Mouse (Mus musculus) embryonic stem cell, embryonic (primary cell): ENCODE results near the gene Cep131.

ENCODE experiments used
- CTCF ChIA-PET, 4 experiments: fragments of 300-600 bp in 2 of 4; fragments of 350-600 bp in 2 of 4; sonication (Branson Sonifier 250); formaldehyde crosslinking; loops; one replicate each; lab custom pipeline; 2022; ENCODE audit warnings: inconsistent platforms in 2 of 4; lab: Charles Lee
- POLR2A ChIA-PET, 4 experiments: fragments of 300-600 bp in 2 of 4; fragments of 350-600 bp in 2 of 4; sonication (Branson Sonifier 250); formaldehyde crosslinking; loops; one replicate each; lab custom pipeline; 2022; ENCODE audit warnings: antibody characterized with exemption in 4 of 4, inconsistent platforms in 1 of 4; lab: Charles Lee

Gene Cep131

DNA sequence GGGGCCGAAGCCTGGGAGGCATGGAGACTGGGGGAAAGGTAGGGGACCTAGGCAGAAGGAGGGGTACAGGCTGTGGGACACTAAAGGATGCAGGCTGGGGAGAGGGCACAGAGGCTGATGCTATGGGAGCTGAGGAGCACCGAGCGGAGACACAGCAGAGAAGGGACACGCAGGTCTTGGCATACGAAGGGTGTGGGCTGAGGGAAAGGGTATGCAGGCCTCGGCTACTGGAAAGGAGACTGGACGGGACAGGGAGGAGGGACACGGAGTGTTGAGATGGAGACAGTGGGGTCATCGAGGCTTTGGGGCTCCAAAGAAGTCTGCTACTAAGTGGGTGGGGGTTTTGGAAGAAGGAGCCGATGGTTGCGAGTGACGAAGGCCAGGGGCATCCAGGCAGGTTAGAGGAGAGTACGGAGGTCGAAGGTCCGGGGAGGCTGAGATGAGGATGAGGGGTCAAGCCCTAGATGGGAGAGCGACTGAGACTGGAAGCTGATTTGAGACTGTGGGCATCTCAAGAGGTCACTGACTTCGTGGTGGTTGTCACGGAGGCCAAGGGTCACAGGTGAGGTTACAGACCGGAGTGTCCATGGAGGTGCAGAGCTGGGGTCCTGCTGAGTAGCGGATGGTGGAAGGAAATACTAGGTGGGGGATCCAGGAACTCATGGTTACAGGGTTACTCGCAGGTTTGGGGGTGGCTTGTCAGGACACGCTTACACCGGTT lies 38.9 kb downstream of the Cep131 start:
- POLR2A ChIA-PET: interaction anchor here (0.6 to 3.2 kb wide), 7 partner anchors 10 to 1628 kb away, joined by 3 to 11 read pairs (median 3); partner anchors contain the start of gene Baiap2 (in 1 of the 4)
- CTCF ChIA-PET: interaction anchor here in 3 of 4 experiments (0.6 to 5.8 kb wide), 8 partner anchors 18 to 104 kb away, joined by 3 to 29 read pairs (median 4); partner anchors contain the start of gene Slc38a10 (in 1 of the 3)

DNA sequence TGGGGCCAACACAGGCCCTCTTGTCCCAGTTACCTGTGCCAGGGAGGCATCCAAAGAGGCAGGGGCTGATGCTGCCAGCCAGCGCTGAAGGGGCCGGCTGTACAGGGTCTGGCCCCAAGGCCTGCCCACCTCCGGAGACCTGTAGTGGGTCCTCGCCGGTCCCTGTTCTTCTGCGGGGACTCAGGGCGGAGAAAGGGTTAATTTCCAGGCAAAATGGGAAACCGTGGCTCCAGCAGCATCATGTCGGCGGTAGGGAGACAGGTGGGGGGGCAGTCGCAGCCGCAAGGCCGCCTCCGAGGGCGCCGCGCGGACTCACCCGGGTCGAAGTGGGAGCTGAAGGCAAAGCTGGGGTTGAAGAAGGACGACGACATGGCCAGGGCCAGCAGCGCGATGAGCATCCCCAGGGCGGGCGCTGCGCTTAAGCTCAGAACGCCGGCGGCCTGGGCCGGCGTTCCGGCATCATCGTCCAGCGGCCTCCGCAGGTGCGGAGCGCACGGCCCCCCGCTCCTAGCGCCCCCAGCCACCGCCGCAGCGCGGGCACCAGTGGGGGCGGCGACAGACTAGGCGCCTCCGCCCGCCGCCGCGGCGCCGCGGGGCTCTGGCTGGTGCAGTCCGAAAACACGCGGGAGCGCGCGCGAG lies 40.0 kb downstream of the Cep131 start, which contains the start of gene Aatk:
TSS of gene Aatk (minus strand) at position 615 of the 639 bp plus-strand sequence.
- ChIA-PET CTCF (interaction anchor here in 3 of 4 experiments (0.6 to 5.8 kb wide), 6 partner anchors 19 to 259 kb away, joined by 3 to 29 read pairs (median 3); no protein-coding TSS in a partner anchor), POLR2A (interaction anchor here in 3 of 4 experiments (0.7 to 1.5 kb wide), 10 partner anchors 9 to 251 kb away, joined by 3 to 6 read pairs (median 4); partner anchors contain the start of genes Baiap2 (in 2 of the 3) and Cep131 (in 1 of the 3))

DNA sequence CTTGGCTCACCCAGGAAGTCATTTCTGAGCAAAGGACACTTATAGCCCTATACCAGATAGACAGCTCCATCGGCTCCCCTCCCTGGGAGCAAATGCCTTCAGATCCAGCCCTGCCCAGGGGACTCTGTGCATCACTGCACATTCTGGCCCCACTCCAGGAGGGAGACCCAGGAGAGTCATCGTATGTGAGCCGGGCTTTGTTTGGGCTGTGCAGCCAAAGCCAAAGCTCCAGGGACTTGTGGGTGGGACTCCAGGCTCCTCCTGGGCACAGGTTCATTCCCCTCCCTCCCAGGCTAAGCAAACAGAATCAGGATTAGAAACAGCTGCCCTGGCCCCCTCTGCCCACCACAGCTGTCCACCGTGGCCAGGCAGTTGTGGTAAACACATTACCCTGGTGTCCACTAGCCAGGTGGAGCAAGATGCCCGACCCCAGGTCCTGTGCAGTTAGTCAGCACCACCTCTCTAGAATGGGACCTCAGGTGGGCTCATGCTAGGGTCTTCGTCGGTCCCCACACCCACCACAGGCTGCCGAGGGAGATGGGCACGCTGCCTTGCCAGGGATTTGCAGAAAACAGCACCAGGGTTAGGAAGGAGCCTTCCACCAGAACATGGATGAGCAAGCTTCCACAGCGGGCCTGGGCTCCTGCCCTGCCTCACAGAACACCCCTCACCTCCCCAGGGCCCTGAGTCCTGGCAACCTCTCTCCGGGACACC lies 40.6 kb downstream of the Cep131 start:
- ChIA-PET CTCF (interaction anchor here in 3 of 4 experiments (0.8 to 5.8 kb wide), 5 partner anchors 19 to 259 kb away, joined by 3 to 29 read pairs (median 3); no protein-coding TSS in a partner anchor), POLR2A (interaction anchor here in 3 of 4 experiments (0.7 to 1.5 kb wide), 9 partner anchors 9 to 143 kb away, joined by 3 to 6 read pairs (median 4); partner anchors contain the start of genes Baiap2 (in 2 of the 3) and Cep131 (in 1 of the 3))

DNA sequence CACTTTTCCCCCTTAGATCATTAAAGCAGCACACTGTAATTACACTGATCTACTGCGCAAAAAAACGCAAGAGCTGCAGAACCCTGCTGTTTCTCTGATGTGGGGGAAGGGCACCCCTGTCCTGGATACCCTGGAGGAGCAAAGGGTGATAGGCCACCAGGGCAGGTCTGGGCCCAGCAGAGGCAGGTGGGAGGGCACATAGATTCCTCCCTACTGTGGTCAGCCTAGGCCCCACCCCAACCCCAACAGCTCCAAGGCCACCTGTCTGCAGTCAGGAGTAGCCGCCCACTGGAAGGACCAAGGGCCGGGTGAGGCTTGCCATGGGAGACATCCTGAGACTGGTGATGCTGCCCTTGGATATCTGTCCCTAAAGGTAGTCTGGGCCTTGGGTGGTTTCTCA lies 41.3 kb downstream of the Cep131 start:
- ChIA-PET CTCF (interaction anchor here in 2 of 4 experiments (0.6 kb wide), 2 partner anchors 14 to 43 kb away, joined by 3 to 5 read pairs; no protein-coding TSS in a partner anchor), POLR2A (interaction anchor here in 1 of 4 experiments (1.0 to 1.5 kb wide), 2 partner anchors 17 to 20 kb away, joined by 3 to 4 read pairs; no protein-coding TSS in a partner anchor)

DNA sequence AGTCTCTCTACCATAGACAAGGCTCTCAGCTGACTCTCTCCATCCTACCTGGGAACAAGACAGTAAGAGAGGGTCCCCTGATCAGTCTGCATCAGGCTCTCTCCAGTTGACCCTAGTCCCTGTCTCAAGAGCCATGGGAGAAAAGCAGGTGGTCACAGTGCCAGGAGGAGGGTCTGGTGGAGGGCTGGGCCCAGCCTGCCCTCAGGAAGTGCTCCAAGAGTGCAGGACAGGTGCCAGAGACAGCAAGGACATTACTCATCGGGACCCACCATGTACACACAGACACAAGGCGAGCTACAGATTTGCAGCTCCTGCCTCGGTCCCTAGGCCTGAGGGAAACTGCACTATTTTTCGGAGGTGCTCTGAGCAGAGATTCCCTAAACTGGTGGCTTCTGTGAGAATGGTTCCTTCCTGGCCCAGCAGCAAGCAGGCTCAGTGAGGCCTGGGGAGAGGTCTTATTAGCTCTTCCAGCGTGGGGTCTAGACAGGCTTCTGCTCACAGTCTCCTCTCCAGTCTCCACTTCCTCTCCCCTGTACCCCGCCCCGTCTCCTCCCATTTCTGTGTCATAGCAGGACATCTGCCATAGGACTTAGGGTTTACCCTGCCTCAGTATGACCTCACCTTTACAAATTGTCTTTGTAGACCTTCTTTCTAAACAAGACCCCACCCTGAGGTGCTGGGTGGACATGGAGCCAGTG lies 44.3 kb downstream of the Cep131 start:
- CTCF ChIA-PET: interaction anchor here in 1 of 4 experiments (1.2 kb wide), 1 partner anchor 9 kb away, joined by 3 read pairs; no protein-coding TSS in a partner anchor
- POLR2A ChIA-PET: interaction anchor here in 3 of 4 experiments (0.6 to 1.2 kb wide), 8 partner anchors 9 to 152 kb away, joined by 3 to 8 read pairs (median 4); partner anchors contain the start of gene Slc38a10 (in 1 of the 3)

DNA sequence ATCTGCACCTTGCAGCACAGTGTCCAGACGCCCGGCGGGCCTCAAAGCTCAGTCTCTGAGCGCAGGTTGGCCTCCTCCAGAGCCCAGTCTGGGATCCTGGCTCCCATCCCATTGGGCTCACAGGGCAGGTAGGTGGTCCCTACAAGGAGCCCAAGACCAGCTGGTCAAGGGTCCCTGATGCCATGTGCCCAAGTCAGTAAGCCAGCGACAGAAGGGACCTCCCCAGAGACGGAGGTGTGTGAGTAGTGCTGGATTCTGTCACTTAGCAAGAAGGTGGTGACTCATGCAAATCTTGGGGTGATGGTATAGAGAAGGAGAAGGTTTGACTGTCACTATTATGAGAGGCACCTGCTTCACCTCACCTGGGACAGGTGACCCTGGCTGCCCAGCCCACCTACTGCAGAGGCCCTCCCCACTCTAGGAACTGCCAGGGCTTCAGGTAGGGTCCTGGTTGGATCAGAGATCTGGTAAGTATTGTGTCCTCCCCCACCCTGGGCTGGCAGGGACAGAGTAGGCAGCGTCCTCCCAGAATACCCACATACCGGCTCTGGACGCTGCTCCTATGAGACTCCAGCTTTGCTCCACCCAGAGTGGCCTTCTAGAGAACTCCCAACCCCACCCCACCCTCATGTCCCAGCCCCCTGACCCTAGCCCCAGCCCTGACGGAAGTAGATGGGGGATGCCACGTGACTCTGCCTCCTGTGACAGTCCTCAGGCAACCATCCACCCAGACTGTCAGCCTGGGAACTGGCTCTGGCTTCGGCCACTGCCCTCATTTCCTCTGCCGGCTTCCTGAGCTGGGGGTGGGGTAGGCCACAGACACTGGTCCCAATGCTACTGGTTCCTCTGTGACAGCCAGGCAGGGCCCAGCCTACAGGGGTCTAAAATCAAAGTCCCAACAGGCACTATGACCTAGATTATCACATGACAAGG lies 45.2 kb downstream of the Cep131 start:
- POLR2A ChIA-PET: interaction anchor here in 3 of 4 experiments (0.6 to 1.5 kb wide), 10 partner anchors 10 to 152 kb away, joined by 3 to 5 read pairs (median 4); partner anchors contain the start of genes Baiap2 (in 1 of the 3) and Slc38a10 (in 1 of the 3)
- CTCF ChIA-PET: interaction anchor here in 1 of 4 experiments (1.2 kb wide), 1 partner anchor 10 kb away, joined by 3 read pairs; no protein-coding TSS in a partner anchor

DNA sequence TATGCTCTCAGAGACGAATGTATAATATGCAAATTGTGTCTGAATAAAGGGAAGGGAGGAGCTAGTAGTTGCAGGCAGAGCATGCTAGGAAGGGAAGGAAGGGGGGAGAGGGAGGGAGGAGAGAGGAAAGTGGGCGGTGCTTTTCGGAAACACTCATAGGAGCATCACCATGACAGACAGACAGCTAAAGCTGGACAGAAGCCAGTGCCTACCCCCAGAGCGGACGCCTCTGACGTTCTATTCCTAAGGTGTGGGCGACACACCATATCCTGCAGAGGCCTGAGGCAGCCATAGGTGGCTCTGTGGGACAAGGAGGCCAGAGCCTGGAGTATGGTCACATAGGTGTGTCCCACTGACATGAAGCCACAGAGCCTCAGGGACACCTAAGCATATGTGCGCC lies 46.2 kb downstream of the Cep131 start:
- ChIA-PET POLR2A (interaction anchor here in 2 of 4 experiments (1.0 to 1.5 kb wide), 4 partner anchors 11 to 126 kb away, joined by 3 to 4 read pairs (median 3); partner anchors contain the start of gene Baiap2 (in 1 of the 2)), CTCF (interaction anchor here in 2 of 4 experiments (0.6 to 1.2 kb wide), 2 partner anchors 25 to 26 kb away, joined by 3 read pairs; no protein-coding TSS in a partner anchor)

DNA sequence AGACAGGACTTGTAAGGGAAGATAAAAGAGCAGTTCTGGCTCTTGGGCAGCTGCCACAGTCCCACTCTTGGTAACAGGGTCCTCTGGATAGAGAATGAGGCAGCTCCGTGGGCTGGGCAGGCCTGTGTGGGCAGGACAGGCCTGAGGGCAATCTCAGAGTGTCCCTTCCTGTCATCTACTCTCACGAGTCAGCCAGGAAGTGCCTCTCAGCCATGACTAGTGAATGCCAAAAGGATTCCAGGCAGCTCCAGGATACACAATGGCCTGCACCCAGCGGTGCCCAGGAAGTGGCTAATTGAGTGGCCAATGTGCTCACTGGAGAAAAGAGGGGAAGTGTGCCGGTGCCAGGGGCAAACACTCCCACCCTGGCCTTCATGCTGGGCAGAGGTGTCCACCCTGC lies 47.0 kb downstream of the Cep131 start:
- CTCF ChIA-PET: interaction anchor here in 1 of 4 experiments (1.2 kb wide), 1 partner anchor 25 kb away, joined by 3 read pairs; no protein-coding TSS in a partner anchor
- POLR2A ChIA-PET: interaction anchor here in 1 of 4 experiments (1.2 kb wide), 1 partner anchor 97 kb away, joined by 3 read pairs; the partner anchor contains the start of gene Baiap2

DNA sequence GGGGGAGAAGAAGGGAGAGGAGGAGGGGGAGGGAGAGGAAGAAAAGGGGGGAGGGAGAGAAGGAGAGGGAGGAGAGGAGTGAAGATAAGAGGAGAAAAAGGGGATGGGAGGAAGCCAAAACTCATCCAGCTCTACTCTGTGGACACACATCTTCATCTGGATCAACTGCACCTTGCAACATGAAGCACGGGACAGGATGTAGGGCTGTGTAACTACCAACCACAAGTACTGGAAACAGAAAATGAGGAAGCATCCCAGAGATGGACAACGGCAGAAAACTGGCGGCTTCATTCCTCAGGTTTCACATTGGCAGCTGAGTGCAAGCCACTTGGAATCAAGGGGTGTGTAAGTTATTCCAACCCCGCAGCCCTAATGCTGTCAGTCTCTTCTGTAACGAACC lies 51.9 kb downstream of the Cep131 start:
- ChIA-PET POLR2A (no interaction called here), CTCF (no interaction called here)

DNA sequence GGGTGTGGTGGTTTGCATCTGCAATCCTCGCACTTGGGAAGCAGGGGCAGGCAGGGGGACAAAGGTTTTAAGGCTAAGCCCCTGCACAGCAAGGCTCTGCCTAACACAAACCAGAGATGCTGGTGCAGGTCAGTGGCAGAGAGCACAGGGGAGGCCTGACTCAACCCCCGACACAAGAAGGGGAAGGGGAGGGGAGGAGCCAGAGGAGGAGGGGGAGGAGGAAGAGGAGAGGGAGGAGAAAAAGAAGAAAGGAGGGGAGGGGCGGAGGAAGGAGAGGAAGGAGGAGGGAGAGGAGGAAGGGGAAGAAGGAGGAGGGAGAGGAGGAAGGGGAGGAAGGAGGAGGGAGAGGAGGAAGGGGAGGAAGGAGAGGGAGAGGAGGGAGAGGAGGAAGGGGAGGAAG lies 52.3 kb downstream of the Cep131 start:
- ChIA-PET CTCF (no interaction called here), POLR2A (no interaction called here)

DNA sequence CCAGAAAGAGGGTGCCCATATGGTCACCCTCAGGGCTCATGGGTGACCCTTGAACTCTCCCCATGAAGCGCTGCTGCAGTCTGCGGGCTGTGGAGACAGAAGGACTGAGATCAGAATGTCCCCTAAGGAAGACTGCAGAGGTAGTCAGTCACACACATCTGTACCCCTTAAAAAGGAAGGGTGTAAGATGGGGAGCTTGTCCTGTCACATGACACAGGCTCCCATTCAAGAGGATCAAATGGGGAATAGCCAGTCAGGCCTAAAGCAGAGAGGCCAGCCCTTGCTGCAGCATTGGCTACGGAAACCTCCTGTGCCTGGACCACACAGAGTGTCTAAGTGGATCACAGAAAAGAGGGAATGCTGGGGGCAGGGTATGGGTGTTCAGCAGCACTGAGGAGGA lies 53.2 kb downstream of the Cep131 start:
- ChIA-PET CTCF (interaction anchor here in 2 of 4 experiments (0.7 to 3.0 kb wide), 2 partner anchors 35 to 77 kb away, joined by 4 to 6 read pairs; no protein-coding TSS in a partner anchor), POLR2A (no interaction called here)

DNA sequence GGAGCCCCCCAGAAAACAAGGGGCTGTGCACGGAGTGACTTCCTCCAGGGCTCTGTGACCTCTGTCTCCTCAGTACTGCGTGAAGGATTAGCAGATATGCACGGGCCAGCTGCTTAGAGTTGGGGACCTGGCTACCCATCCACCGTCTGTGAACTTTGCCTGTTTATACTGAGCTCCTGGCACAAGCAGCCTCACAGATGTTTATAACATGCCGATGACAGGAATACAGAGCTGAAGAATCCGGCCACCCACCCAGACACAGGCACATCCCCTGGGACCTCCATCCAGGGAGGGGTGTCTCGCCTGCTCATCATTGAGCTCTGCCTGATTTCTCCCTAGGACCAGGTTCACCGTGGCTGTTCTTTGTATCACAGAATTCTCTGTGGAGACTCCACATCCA lies 54.6 kb downstream of the Cep131 start:
- ChIA-PET CTCF (interaction anchor here in 1 of 4 experiments (1.7 to 5.6 kb wide), 3 partner anchors 33 to 78 kb away, joined by 5 to 27 read pairs (median 6); no protein-coding TSS in a partner anchor), POLR2A (interaction anchor here in 3 of 4 experiments (0.6 to 1.1 kb wide), 6 partner anchors 15 to 193 kb away, joined by 3 to 4 read pairs (median 3); partner anchors contain the start of gene Aatk (in 1 of the 3))

DNA sequence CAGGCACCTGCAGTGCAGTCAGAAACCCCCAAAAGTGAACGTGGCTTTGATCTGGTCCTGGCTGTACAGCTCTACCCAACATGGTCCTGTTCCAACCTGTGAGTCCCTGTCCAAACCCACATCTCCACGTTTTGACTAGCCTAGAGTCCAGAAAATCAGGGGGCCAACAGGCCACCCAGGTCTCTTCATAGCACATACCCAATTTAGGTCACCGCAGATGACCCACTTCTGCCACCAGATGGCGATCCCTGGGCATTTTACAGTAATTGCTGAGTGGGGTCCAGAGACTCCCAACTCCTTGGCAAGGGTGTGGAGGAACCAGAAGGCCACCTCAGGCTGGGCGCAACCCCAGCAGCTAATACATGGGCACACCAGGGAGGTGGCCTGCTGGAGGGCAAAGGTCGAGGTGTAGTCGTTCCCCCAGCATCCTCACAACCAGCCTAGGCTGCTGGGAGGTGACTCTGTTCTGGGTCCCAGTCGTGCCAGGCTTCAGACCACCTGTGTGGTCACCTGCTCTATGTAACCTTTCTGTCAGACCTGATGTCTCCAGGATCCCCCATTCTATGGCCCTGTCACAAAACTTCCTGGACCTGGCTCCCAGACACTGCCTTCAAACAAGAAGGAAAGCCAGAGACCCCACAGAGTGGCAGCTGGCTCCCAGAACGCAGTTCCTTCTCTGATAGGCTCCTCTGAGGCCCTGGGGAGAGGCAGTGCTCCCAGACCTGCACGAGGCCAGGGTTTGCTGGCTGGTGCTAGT lies 56.3 kb downstream of the Cep131 start:
- ChIA-PET POLR2A (interaction anchor here in 3 of 4 experiments (0.6 to 4.0 kb wide), 17 partner anchors 10 to 109 kb away, joined by 3 to 22 read pairs (median 5); partner anchors contain the start of genes Baiap2 (in 3 of the 3), Ndufaf8 (in 1 of the 3) and Tepsin (in 1 of the 3)), CTCF (interaction anchor here in 3 of 4 experiments (0.7 to 5.6 kb wide), 10 partner anchors 18 to 146 kb away, joined by 4 to 27 read pairs (median 6); no protein-coding TSS in a partner anchor)

DNA sequence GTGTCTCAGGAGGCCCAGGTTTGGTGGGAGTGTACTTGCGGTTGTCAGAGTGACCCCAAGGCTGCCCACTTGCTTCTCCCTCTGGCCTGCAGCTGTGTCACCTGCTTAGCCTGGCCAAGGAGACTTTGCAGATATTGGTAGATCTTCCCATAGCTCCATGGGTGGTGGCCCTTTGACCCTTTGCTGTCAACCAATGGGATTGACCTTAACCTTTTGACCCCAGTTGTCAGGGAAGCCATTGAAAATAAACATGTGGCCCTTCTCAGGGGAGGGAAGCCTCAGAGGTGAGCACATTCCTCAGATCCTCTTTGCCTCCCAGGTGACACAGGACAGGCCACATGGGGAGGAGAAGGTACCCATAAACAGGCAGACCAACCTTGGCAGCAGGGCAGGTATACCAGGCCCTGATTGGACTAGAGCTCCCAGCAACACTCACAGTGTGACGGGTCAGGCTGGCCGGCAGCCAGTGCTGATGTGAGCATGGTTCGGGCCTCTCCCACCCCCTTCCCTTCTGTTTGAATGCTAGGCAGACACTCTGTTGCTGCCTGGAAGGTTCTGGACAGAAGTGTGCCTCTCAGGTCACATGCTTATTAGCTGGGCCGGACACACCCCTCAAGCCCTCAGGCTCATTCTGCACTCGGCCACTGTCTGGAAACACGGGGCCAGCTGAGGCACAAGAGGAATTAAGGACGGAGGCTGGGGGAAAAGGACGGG lies 57.0 kb downstream of the Cep131 start:
- CTCF ChIA-PET: interaction anchor here in 3 of 4 experiments (0.8 to 5.6 kb wide), 11 partner anchors 16 to 180 kb away, joined by 3 to 27 read pairs (median 4); no protein-coding TSS in a partner anchor

More for the DNA sequence above, 57.0 kb downstream of the Cep131 start:
- POLR2A ChIA-PET: interaction anchor here in 3 of 4 experiments (0.6 to 4.0 kb wide), 28 partner anchors 10 to 539 kb away, joined by 3 to 22 read pairs (median 4); partner anchors contain the start of genes Baiap2 (in 3 of the 3), Ndufaf8 (in 1 of the 3), Slc38a10 (in 1 of the 3) and Tepsin (in 1 of the 3)
